Mouse (Mus musculus) forebrain, embryonic 14.5 days (tissue): ENCODE results near the gene Nfatc2. TPM values are rescaled to one million over a fixed set of nuclear protein-coding genes. Genes with fewer than 3 reads are reported as not detected.
A peak's percentile ranks its signal among the peaks of the same experiment; 100 is the strongest.

Source experiments
- ATAC-seq: fragments of 200-750 bp; cut with Nextera tagmentation; 2 replicates; pipeline ENCODE4 v1.8.0; 2017; ENCODE audit warnings: mild to moderate bottlenecking, moderate library complexity
- DNase-seq: peaks from one replicate; pipeline ENCODE4 v3.0.0-alpha.2; 2015; ENCODE audit warnings: low spot score
- H3K27ac ChIP-seq: fragments of 300-500 bp; sonication (generic); 2 replicates; pipeline ENCODE4 v1.5.1; 2014; ENCODE audit warnings: low read depth, mild to moderate bottlenecking, control low read depth, low read length, moderate library complexity
- H3K27me3 ChIP-seq: fragments of 300-500 bp; sonication (generic); replicated peaks from 2 replicates; pipeline ENCODE4 v1.6.1; 2014; ENCODE audit warnings: low read length, control low read depth, mixed read lengths; ENCODE audit not compliant: control insufficient read depth, insufficient read depth
- H3K36me3 ChIP-seq: fragments of 300-500 bp; sonication (generic); 2 replicates; pipeline ENCODE4 v1.6.1; 2014; ENCODE audit warnings: low read length, control low read depth; ENCODE audit not compliant: control insufficient read depth, insufficient read depth
- H3K4me1 ChIP-seq: fragments of 300-500 bp; sonication (generic); 2 replicates; pipeline ENCODE4 v1.6.1; 2014; ENCODE audit warnings: antibody characterized with exemption, low read length, control low read depth; ENCODE audit not compliant: control insufficient read depth, insufficient read depth
- H3K4me2 ChIP-seq: fragments of 300-500 bp; sonication (generic); 2 replicates; pipeline ENCODE4 v1.6.1; 2014; ENCODE audit warnings: mild to moderate bottlenecking, control low read depth, low read length
- H3K4me3 ChIP-seq: fragments of 300-500 bp; sonication (generic); 2 replicates; pipeline ENCODE4 v1.5.1; 2014; ENCODE audit warnings: low read depth, low read length, control low read depth
- H3K9ac ChIP-seq: fragments of 300-500 bp; sonication (generic); 2 replicates; pipeline ENCODE4 v1.6.1; 2014; ENCODE audit warnings: mild to moderate bottlenecking, low read length, control low read depth, moderate library complexity
- H3K9me3 ChIP-seq: fragments of 300-500 bp; sonication (generic); replicated peaks from 2 replicates; pipeline ENCODE4 v1.6.1; 2016; ENCODE audit warnings: low read length, control low read depth, mixed read lengths; ENCODE audit not compliant: control insufficient read depth
- WGBS: fragments of 180-500 bp; shearing (Covaris S2); extraction: QIAGEN DNeasy Blood & Tissue Kit; methylation state at CpG from one replicate; pipeline ENCODE4 v1.1.7; 2014; 5-methylcytosine and 5-hydroxymethylcytosine counted together
- polyA plus RNA-seq: library from polyadenylated mRNA; unstranded; fragments of >200 nt; fragmentation: Nextera tagmentation; extraction: Ambion mirVana; gene quantifications from 2 replicates; pipeline ENCODE4 v1.2.1, GENCODE M21; 2014

Nfatc2 gene
- polyA plus RNA-seq, 1 experiment from 2014 or later = 1.2 TPM

DNA sequence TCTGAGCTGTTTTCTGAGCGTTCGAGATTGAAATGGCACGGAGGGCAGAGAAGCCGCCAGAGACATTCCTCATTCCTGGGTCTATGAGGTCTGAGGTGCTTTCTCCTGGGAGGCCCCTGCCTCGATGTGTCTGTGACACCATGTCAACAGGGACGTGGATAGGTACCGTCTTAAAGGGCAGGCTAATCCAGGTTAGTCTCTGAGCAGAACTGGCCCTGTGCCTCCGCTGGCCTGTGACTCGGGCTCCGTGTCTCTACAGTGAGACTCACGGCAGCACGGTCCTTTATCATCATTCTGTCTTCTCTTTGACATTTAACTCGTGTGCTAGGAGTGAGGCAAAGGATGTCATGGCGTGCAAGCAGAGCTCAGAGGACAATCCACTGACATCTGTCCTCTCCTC lies 120.3 kb downstream of the Nfatc2 start:
- ATAC-seq (no peak), DNase-seq (no peak)
- no peak overlapping the region for H3K9ac ChIP-seq
- no peaks in the 10 kb centered on the region for H3K9me3 ChIP-seq
- 91% methylated on average over 14 of the region's 14 CpGs for WGBS
- H3K36me3 ChIP-seq = no peaks in the 10 kb centered on the region
- no peaks in the 10 kb centered on the region for H3K27me3 ChIP-seq
- no peak overlapping the region for H3K4me3 ChIP-seq
- peaks cover 7% of the 10 kb centered on the region; the same call in 1 of the 2 replicates for H3K4me1 ChIP-seq
- H3K27ac ChIP-seq = peak overlapping the region; percentile 69; the same call in 1 of the 2 replicates
- no peak overlapping the region for H3K4me2 ChIP-seq

DNA sequence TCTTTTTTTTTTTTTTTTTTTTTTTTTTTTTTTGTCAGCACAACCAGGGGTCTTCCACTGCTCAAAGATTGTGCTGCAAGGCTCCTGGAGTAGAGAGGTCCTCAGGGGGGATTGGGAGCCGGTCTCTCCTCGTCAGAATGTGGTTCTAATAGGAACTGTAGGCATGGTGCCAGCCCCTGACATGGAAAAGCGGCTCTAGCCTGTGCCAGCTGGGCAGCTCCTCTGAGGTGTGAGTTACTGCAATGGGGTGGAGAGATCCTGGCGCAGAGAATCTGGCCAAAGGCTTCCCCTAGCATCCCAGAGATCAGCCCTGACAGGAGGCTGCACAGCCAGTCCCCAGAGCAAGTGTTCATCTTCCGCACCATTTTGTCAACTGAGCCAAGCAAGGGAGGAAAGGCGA lies 120.8 kb downstream of the Nfatc2 start:
- peak; percentile 60; the same call in 1 of the 2 replicates for ATAC-seq
- H3K4me1 ChIP-seq = peaks cover 7% of the 10 kb centered on the region; the same call in 1 of the 2 replicates
- H3K27me3 ChIP-seq = no peaks in the 10 kb centered on the region
- DNase-seq = peak; percentile 78
- H3K4me2 ChIP-seq = no peak overlapping the region
- no peaks in the 10 kb centered on the region for H3K36me3 ChIP-seq
- 45% methylated on average over 6 of the region's 6 CpGs for WGBS
- peak overlapping the region; percentile 69 for H3K27ac ChIP-seq
- no peak overlapping the region for H3K9ac ChIP-seq
- H3K4me3 ChIP-seq = no peak overlapping the region
- H3K9me3 ChIP-seq = no peaks in the 10 kb centered on the region

DNA sequence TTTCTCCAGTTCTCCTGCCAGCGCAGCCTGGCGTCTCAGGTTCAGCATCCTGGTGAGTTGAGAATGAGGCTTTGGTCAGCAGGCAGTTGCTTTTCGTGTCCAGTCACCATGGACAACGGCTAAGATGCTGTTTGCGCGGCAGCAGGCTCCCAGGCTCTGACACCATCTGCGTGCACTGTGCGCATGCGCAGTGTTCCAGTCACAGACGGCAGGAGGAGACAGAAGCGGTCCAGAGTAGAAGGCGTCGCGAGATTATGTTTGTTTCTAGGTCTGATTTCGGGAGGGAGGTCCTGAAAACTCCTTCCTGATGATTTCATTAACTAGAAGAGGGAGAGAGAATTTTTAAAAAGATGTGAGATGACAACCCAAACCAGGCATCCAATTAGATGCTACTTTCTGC lies 121.5 kb downstream of the Nfatc2 start:
- Histone ChIP-seq H3K4me1 (peaks cover 7% of the 10 kb centered on the region; the same call in 1 of the 2 replicates), H3K9ac (no peak overlapping the region), H3K27ac (peak overlapping the region; percentile 63; the same call in 1 of the 2 replicates), H3K9me3 (no peaks in the 10 kb centered on the region), H3K36me3 (no peaks in the 10 kb centered on the region), H3K4me2 (0 out of 2 replicates have a peak overlapping the region, but pooled peaks have one; percentile 5), H3K4me3 (no peak overlapping the region), H3K27me3 (no peaks in the 10 kb centered on the region)
- ATAC-seq = no peak
- peak; percentile 74 for DNase-seq
- 77% methylated on average over 15 of the region's 15 CpGs for WGBS

DNA sequence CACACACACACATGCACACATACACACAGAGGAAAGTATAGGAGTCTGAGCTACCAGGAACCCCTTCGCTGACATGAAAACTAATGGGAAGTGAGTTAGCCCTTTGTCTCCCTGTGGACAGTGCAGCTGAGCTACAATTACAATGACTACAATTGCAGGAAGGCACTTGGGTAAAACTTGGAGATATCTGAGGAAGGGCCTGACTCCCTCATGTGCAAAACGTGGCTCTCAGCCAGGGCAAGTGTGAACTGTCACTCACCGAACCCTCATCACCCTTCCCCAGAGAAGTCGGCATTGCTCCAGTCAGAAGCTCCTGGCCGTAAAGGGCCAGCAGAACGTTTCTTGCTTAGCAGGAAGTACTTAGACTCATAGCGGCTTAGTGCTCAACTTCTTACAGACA lies 123.0 kb downstream of the Nfatc2 start:
- H3K4me2 ChIP-seq = no peak overlapping the region
- ATAC-seq (no peak), DNase-seq (no peak)
- WGBS = 73% methylated on average over 7 of the region's 7 CpGs
- H3K4me1 ChIP-seq = peaks cover 7% of the 10 kb centered on the region; the same call in 1 of the 2 replicates
- no peak overlapping the region for H3K9ac ChIP-seq
- no peaks in the 10 kb centered on the region for H3K27me3 ChIP-seq
- no peak overlapping the region for H3K27ac ChIP-seq
- H3K9me3 ChIP-seq = no peaks in the 10 kb centered on the region
- no peak overlapping the region for H3K4me3 ChIP-seq
- H3K36me3 ChIP-seq = no peaks in the 10 kb centered on the region

DNA sequence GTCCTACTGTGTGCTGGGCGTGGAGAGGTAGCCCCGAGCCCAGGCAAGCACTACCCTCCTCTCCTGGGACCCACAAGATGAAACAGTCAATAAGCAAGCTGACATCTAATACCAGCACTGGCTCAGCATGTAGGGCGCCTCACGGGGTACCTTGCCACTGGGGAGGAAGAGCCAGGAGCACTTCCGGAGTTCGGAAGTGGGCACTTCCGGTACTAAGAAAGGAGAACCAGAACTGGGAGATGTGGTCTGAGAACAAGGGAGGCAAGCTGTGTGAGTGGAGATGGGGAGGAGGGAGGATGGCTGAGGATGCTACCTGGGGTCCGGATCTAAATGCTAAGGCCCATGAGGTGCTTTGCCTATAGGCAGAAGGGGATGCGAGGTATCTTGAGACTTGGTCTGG lies 128.0 kb downstream of the Nfatc2 start:
- Histone ChIP-seq H3K27me3 (no peaks in the 10 kb centered on the region), H3K27ac (no peak overlapping the region), H3K9ac (no peak overlapping the region), H3K36me3 (no peaks in the 10 kb centered on the region), H3K4me3 (no peak overlapping the region), H3K4me2 (no peak overlapping the region), H3K9me3 (no peaks in the 10 kb centered on the region), H3K4me1 (no peaks in the 10 kb centered on the region)
- DNase-seq (no peak), ATAC-seq (no peak)
- WGBS = 71% methylated on average over 9 of the region's 9 CpGs

DNA sequence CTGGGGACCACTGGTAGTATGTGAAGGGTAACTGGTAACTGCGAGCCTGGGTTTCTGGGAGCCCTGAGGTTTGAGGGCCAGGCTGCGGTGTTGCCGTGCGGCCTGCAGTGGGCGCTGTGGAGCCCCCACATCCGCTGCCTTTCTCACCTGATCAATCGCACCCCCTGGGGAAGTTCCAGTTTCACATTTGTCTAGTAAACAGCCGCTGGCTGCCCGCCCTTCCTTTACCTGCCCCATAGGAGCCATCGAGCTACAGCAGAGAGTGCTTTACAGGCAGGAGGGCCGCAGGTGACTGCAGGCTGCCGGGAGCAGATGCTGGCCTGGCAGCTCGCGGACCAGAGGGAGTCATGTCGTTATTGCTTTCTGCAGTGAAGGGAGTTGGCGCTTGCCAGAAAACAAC lies 128.6 kb downstream of the Nfatc2 start:
- Histone ChIP-seq H3K27ac (no peak overlapping the region), H3K4me1 (no peaks in the 10 kb centered on the region)
- peak; percentile 45; the same call in 1 of the 2 replicates for ATAC-seq

DNA sequence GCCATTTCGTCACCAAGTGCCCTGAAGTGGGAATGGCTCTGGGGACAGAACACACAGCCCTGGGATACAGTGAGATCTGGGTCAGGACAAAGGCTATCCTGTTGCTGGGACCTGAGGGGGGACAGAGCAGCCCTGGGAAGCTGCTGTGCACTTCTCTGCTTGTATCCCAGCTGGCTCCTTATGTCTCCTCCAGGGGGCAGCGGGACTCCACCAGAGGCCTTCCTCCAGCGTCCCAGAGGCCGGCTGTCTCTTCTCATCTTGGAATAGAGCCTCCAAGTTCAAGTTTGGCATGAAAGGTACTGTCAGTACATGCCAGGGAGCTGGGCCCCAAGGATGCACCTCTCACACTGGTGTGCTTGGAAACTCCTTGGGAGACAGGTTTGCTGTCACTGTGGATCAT lies 132.4 kb downstream of the Nfatc2 start:
- no peak overlapping the region for H3K27ac ChIP-seq
- DNase-seq (peak; percentile 74), ATAC-seq (0 out of 2 replicates have a peak, but pooled peaks have one; percentile 22)
- H3K27me3 ChIP-seq = no peaks in the 10 kb centered on the region
- 15% methylated on average over 4 of the region's 4 CpGs for WGBS
- H3K9ac ChIP-seq = no peak overlapping the region
- no peaks in the 10 kb centered on the region; the same call in 1 of the 2 replicates for H3K4me1 ChIP-seq
- no peaks in the 10 kb centered on the region for H3K9me3 ChIP-seq
- H3K36me3 ChIP-seq = no peaks in the 10 kb centered on the region
- H3K4me2 ChIP-seq = no peak overlapping the region
- no peak overlapping the region for H3K4me3 ChIP-seq

More for the DNA sequence above, 128.6 kb downstream of the Nfatc2 start:
- Histone ChIP-seq H3K36me3 (no peaks in the 10 kb centered on the region), H3K9ac (peak overlapping the region; percentile 46; the same call in 1 of the 2 replicates), H3K27me3 (no peaks in the 10 kb centered on the region), H3K9me3 (no peaks in the 10 kb centered on the region), H3K4me3 (peak overlapping the region; percentile 20; the same call in 1 of the 2 replicates), H3K4me2 (peak overlapping the region; percentile 53)
- WGBS = 3% methylated on average over 16 of the region's 16 CpGs
- peak; percentile 57 for DNase-seq

DNA sequence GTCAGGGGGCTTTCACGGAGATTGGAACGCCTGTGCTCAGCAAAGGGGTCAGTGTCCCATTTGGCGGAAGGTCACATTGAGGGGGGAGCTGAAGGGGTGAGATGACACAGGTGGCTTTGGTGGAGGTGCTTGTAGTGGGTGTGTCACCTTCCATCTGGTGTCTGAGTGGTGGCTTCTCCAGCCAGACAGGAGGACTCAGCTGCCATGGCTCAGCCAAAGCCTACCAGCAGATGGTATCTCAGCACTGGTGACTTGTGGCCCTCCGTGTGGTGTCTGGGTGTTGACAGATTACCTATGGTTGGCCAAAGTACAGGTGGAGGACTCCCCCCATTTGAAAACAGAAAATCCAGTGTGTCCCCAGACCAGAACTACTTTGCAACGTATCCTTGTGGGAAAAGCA lies 134.3 kb downstream of the Nfatc2 start:
- no peak for DNase-seq
- Histone ChIP-seq H3K4me1 (no peaks in the 10 kb centered on the region; the same call in 1 of the 2 replicates), H3K27me3 (no peaks in the 10 kb centered on the region), H3K4me2 (no peak overlapping the region), H3K9ac (no peak overlapping the region), H3K36me3 (no peaks in the 10 kb centered on the region), H3K27ac (no peak overlapping the region), H3K4me3 (no peak overlapping the region), H3K9me3 (no peaks in the 10 kb centered on the region)
- no peak for ATAC-seq
- WGBS = 85% methylated on average over 5 of the region's 5 CpGs

DNA sequence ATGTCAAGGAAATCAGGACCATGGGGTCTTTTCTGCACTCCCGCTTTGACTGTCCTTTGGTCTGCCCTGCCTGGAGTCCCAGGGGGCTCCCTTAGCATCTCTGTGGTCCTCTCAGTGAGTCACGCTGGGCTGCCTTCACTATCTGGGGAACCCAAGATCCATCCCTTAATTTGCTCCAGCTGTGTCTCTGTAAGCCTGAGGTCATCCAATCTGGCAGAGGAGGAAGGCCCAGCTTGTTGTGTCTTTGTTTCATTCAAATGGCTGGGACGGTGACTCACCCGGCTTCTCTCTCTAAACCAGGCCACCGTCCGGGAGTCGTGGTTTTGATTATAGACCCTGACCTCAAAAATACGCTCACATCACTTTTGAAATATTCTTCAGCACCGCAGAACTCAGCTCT lies 135.4 kb downstream of the Nfatc2 start:
- H3K27ac ChIP-seq = no peak overlapping the region
- no peaks in the 10 kb centered on the region for H3K27me3 ChIP-seq
- H3K9me3 ChIP-seq = no peaks in the 10 kb centered on the region
- H3K36me3 ChIP-seq = no peaks in the 10 kb centered on the region
- no peak overlapping the region for H3K4me2 ChIP-seq
- ATAC-seq (no peak), DNase-seq (no peak)
- H3K9ac ChIP-seq = no peak overlapping the region
- no peak overlapping the region for H3K4me3 ChIP-seq
- 57% methylated on average over 9 of the region's 9 CpGs for WGBS
- H3K4me1 ChIP-seq = no peaks in the 10 kb centered on the region; the same call in 1 of the 2 replicates
